Mouse (Mus musculus) erythroblast, embryonic 14.5 days (primary cell): ENCODE results near the gene Gm10775.

ENCODE experiments used
- GATA1 ChIP-seq: IDR thresholded peaks from 2 replicates; pipeline ENCODE4 v1.6.1; 2012; ENCODE audit warnings: low read length, inconsistent platforms, mixed read lengths
- TAL1 ChIP-seq: IDR thresholded peaks from 3 replicates; pipeline ENCODE4 v1.6.1; 2012; ENCODE audit warnings: low read length, inconsistent platforms, mixed read lengths

DNA sequence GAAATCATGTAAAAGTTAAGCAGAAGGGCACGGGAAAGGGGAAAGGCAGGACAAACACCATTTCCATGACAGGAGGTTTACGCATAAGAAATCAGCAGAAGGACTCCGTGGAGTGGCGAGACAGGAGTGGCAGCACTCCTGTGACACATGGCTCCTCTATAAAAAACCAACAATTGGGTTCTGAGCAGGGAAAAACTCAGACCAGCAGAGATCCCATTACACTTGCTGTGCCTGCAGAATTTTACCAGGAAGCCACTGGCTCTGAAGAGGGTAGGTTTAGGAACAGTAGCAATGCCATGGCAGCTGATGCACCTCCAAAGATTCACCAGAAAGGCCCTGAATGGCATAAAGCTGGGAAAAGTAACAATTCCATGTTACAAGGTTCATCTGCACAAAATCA is 37.0 kb downstream of the Gm10775 start:
- no peak for TF ChIP-seq TAL1
- no peak for TF ChIP-seq GATA1
